Mouse (Mus musculus) MEL (cell line): ENCODE data around the gene Hoxc4. TPM values are rescaled to one million over a fixed set of nuclear protein-coding genes. Genes with fewer than 3 reads are reported as not detected.

Experiments used
- DNase-seq: peaks from one replicate; pipeline ENCODE4 v3.0.0; 2011; ENCODE audit warnings: low read depth, low spot score
- H3K27ac ChIP-seq: 2 replicates; pipeline ENCODE4 v1.5.1; 2012; ENCODE audit warnings: low read depth, mild to moderate bottlenecking, control low read depth, low read length, moderate library complexity; ENCODE audit not compliant: control insufficient read depth
- H3K27me3 ChIP-seq, 2 experiments: fragments of 150-350 bp in 1 of 2; sonication (generic) in 1 of 2; 2 replicates each; pipeline ENCODE4 v1.6.1; 2012; ENCODE audit warnings: low read length in 2 of 2, mild to moderate bottlenecking in 2 of 2, improper control_type of control experiment in 1 of 2, moderate library complexity in 1 of 2; ENCODE audit not compliant: insufficient read depth in 2 of 2, control insufficient read depth in 1 of 2
- H3K36me3 ChIP-seq, 2 experiments: 2 replicates each; pipeline ENCODE4 v1.6.1; 2012 to 2014; ENCODE audit warnings: low read length in 2 of 2, improper control_type of control experiment in 1 of 2, inconsistent platforms in 1 of 2, mild to moderate bottlenecking in 1 of 2; ENCODE audit not compliant: insufficient read depth in 2 of 2, control insufficient read depth in 1 of 2
- H3K4me1 ChIP-seq, 2 experiments: fragments of 150-350 bp in 1 of 2; sonication (generic) in 1 of 2; 2 replicates each; pipeline ENCODE4 v1.6.1; 2012; ENCODE audit warnings: low read length in 2 of 2, improper control_type of control experiment in 1 of 2, mild to moderate bottlenecking in 1 of 2; ENCODE audit not compliant: insufficient read depth in 2 of 2, control insufficient read depth in 1 of 2
- H3K4me3 ChIP-seq, 2 experiments: fragments of 150-350 bp in 1 of 2; sonication (generic) in 1 of 2; 2 replicates each; pipeline ENCODE4 v1.5.1; 2012; ENCODE audit warnings: low read depth in 2 of 2, low read length in 2 of 2, mild to moderate bottlenecking in 2 of 2, moderate library complexity in 2 of 2, control low read depth in 1 of 2, improper control_type of control experiment in 1 of 2; ENCODE audit not compliant: control insufficient read depth in 1 of 2, insufficient read depth in 1 of 2
- H3K79me2 ChIP-seq: 2 replicates; pipeline ENCODE4 v1.6.1; 2012; ENCODE audit warnings: mild to moderate bottlenecking, low read length, moderate library complexity; ENCODE audit not compliant: control insufficient read depth, poor library complexity, insufficient read depth
- H3K9ac ChIP-seq: 2 replicates; pipeline ENCODE4 v1.6.1; 2012; ENCODE audit warnings: low read depth, mild to moderate bottlenecking, control low read depth, low read length, moderate library complexity; ENCODE audit not compliant: control insufficient read depth, poor library complexity, severe bottlenecking
- H3K9me3 ChIP-seq: fragments of 150-350 bp; sonication (generic); replicated peaks from 2 replicates; pipeline ENCODE4 v1.6.1; 2012; ENCODE audit warnings: mild to moderate bottlenecking, low read length, improper control_type of control experiment, moderate library complexity; ENCODE audit not compliant: insufficient read depth
- BHLHE40 ChIP-seq: IDR thresholded peaks from 2 replicates; pipeline ENCODE4 v1.6.1; 2012; ENCODE audit warnings: low read depth, mild to moderate bottlenecking, inconsistent platforms, low read length, improper control_type of control experiment, borderline replicate concordance
- CHD1 ChIP-seq: IDR thresholded peaks from 2 replicates; pipeline ENCODE4 v1.6.1; 2012; ENCODE audit warnings: low read depth, mild to moderate bottlenecking, inconsistent platforms, low read length, improper control_type of control experiment
- CHD2 ChIP-seq: IDR thresholded peaks from 2 replicates; pipeline ENCODE4 v1.6.1; 2011; ENCODE audit warnings: low read length, improper control_type of control experiment
- ELF1 ChIP-seq: IDR thresholded peaks from 2 replicates; pipeline ENCODE4 v1.6.1; 2014; ENCODE audit warnings: low read depth, mild to moderate bottlenecking, inconsistent platforms, low read length, improper control_type of control experiment, moderate library complexity
- ETS1 ChIP-seq: IDR thresholded peaks from 2 replicates; pipeline ENCODE4 v1.6.1; 2012; ENCODE audit warnings: low read depth, mild to moderate bottlenecking, inconsistent platforms, low read length, improper control_type of control experiment, moderate library complexity
- GABPA ChIP-seq: IDR thresholded peaks from 2 replicates; pipeline ENCODE4 v1.6.1; 2012; ENCODE audit warnings: low read depth, mild to moderate bottlenecking, inconsistent platforms, low read length, improper control_type of control experiment, moderate library complexity
- GATA1 ChIP-seq: IDR thresholded peaks from 2 replicates; pipeline ENCODE4 v1.6.1; 2011; ENCODE audit warnings: low read depth, low read length, improper control_type of control experiment
- HCFC1 ChIP-seq: IDR thresholded peaks from 2 replicates; pipeline ENCODE4 v1.6.1; 2012; ENCODE audit warnings: low read depth, mild to moderate bottlenecking, inconsistent platforms, low read length, improper control_type of control experiment, moderate library complexity
- JUND ChIP-seq: IDR thresholded peaks from 2 replicates; pipeline ENCODE4 v1.6.1; 2011; ENCODE audit warnings: low read depth, mild to moderate bottlenecking, improper control_type of control experiment, low read length
- KAT2A ChIP-seq: conservative IDR thresholded peaks from 2 replicates; pipeline ENCODE4 v1.6.1; 2012; ENCODE audit warnings: low read depth, low read length, improper control_type of control experiment, inconsistent platforms
- MYB ChIP-seq: IDR thresholded peaks from 2 replicates; pipeline ENCODE4 v1.6.1; 2011; ENCODE audit warnings: mild to moderate bottlenecking, low read depth, low read length, improper control_type of control experiment
- NELFE ChIP-seq: IDR thresholded peaks from 2 replicates; pipeline ENCODE4 v1.6.1; 2011; ENCODE audit warnings: low read depth, low read length, improper control_type of control experiment
- POLR2AphosphoS2 ChIP-seq: IDR thresholded peaks from 2 replicates; pipeline ENCODE4 v1.6.1; 2011; ENCODE audit warnings: low read length, improper control_type of control experiment
- POLR2AphosphoS5 ChIP-seq: IDR thresholded peaks from 2 replicates; pipeline ENCODE4 v1.6.1; 2012; ENCODE audit warnings: low read depth, borderline replicate concordance, mild to moderate bottlenecking, inconsistent platforms, low read length, moderate library complexity, mixed read lengths
- RAD21 ChIP-seq: IDR thresholded peaks from 2 replicates; pipeline ENCODE4 v1.6.1; 2011; ENCODE audit warnings: mild to moderate bottlenecking, low read depth, low read length, improper control_type of control experiment
- RCOR1 ChIP-seq: IDR thresholded peaks from 2 replicates; pipeline ENCODE4 v1.6.1; 2012; ENCODE audit warnings: low read depth, mild to moderate bottlenecking, inconsistent platforms, low read length, improper control_type of control experiment
- SIN3A ChIP-seq: IDR thresholded peaks from 2 replicates; pipeline ENCODE4 v1.6.1; 2012; ENCODE audit warnings: low read length, improper control_type of control experiment, inconsistent platforms
- TBP ChIP-seq: IDR thresholded peaks from 2 replicates; pipeline ENCODE4 v1.8.0; 2011; ENCODE audit warnings: low read depth, low read length, improper control_type of control experiment
- USF2 ChIP-seq, 2 experiments: IDR thresholded peaks; 2 replicates each; pipeline ENCODE4 v1.6.1; 2011 to 2012; ENCODE audit warnings: improper control_type of control experiment in 2 of 2, low read length in 2 of 2, borderline replicate concordance in 1 of 2, inconsistent platforms in 1 of 2, low read depth in 1 of 2, mild to moderate bottlenecking in 1 of 2; ENCODE audit not compliant: insufficient read depth in 1 of 2
- ZKSCAN1 ChIP-seq: IDR thresholded peaks from 2 replicates; pipeline ENCODE4 v1.6.1; 2012; ENCODE audit warnings: low read depth, mild to moderate bottlenecking, inconsistent platforms, low read length, improper control_type of control experiment, moderate library complexity
- ZMIZ1 ChIP-seq: IDR thresholded peaks from 2 replicates; pipeline ENCODE4 v1.6.1; 2012; ENCODE audit warnings: low read depth, mild to moderate bottlenecking, inconsistent platforms, low read length, improper control_type of control experiment, moderate library complexity
- ZNF384 ChIP-seq: IDR thresholded peaks from 2 replicates; pipeline ENCODE4 v1.6.1; 2012; ENCODE audit warnings: low read depth, mild to moderate bottlenecking, inconsistent platforms, low read length, improper control_type of control experiment
- polyA plus RNA-seq, 2 experiments: library from polyadenylated mRNA; stranded (reverse) in 1 of 2; unstranded in 1 of 2; fragments of >175 nt in 1 of 2; fragments of >200 nt in 1 of 2; gene quantifications; 2 replicates each; pipeline versions ENCODE4 v1.2.1 to v1.2.4; 2012; ENCODE audit warnings: low replicate concordance in 2 of 2, low read depth in 1 of 2; ENCODE audit not compliant: insufficient read length in 2 of 2, insufficient read depth in 1 of 2, missing spikeins in 1 of 2
- total RNA-seq: library from RNA; depleted of rRNA; stranded (reverse); fragments of 300-350 nt; gene quantifications from 2 replicates; pipeline ENCODE4 v1.2.3, GENCODE M21; 2012

The Hoxc4 gene
- total and polyA plus RNA-seq, 3 experiments = 2.6 to 9.4 TPM; not detected in 1

DNA sequence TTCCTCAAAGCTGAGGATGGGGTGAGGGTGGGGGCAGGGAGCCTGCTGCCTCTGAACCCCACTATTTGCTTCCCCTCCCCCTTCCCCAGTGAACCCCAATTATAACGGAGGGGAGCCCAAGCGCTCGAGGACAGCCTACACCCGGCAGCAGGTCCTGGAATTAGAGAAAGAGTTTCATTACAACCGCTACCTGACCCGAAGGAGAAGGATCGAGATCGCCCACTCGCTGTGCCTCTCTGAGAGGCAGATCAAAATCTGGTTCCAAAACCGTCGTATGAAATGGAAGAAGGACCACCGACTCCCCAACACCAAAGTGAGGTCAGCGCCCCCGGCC lies 16.8 kb downstream of the Hoxc4 start:
- peak overlapping the region; percentile 38 for H3K27ac ChIP-seq
- peak; percentile 64 for DNase-seq
- no peaks in the 10 kb centered on the region for H3K27me3 ChIP-seq
- peak overlapping the region; percentile 62 for H3K9ac ChIP-seq
- no peaks in the 10 kb centered on the region for H3K9me3 ChIP-seq
- H3K79me2 ChIP-seq = peaks cover 9% of the 10 kb centered on the region
- H3K4me3 ChIP-seq = peak overlapping the region; percentile 54 to 69
- H3K36me3 ChIP-seq = peaks cover 0 to 4% of the 10 kb centered on the region in 2 experiments; a peak in 2 of 4 replicates
- TF ChIP-seq CHD2 (peak; percentile 35), RAD21 (no peak), GABPA (no peak)
- H3K4me1 ChIP-seq = peaks cover 0 to 9% of the 10 kb centered on the region in 2 experiments; a peak in 3 of 4 replicates

DNA sequence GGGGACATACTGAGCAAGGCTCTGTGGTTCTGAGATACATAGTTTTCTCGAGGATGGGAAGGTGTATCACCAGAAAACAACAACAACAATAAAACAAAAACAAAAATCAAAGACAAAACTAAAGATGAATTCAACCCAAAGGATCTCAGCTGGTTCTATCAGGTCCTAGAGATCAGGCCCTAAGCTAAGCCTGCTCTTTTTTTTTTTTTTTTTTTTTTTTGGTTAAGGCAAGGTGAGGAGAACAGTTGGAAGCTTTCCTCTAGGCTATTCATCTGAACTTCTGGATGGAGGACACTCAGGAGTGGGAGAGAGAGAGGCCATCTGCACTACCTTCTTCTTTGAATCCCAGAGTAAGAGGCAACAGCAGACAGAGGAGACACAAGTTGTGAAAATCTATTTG lies 18.8 kb downstream of the Hoxc4 start:
- peaks cover 9% of the 10 kb centered on the region for H3K79me2 ChIP-seq
- TF ChIP-seq ZNF384 (peak; percentile 79), TBP (no peak)
- TF ChIP-seq, all 39 proteins: peak for 1
- no peak overlapping the region for H3K9ac ChIP-seq
- peaks cover 0 to 6% of the 10 kb centered on the region in 2 experiments; a peak in 2 of 4 replicates for H3K36me3 ChIP-seq
- H3K4me3 ChIP-seq = no peak overlapping the region
- DNase-seq = no peak
- no peak overlapping the region for H3K27ac ChIP-seq
- no peaks in the 10 kb centered on the region for H3K27me3 ChIP-seq
- no peaks in the 10 kb centered on the region for H3K9me3 ChIP-seq
- H3K4me1 ChIP-seq = peaks cover 0 to 18% of the 10 kb centered on the region in 2 experiments; a peak in 3 of 4 replicates

DNA sequence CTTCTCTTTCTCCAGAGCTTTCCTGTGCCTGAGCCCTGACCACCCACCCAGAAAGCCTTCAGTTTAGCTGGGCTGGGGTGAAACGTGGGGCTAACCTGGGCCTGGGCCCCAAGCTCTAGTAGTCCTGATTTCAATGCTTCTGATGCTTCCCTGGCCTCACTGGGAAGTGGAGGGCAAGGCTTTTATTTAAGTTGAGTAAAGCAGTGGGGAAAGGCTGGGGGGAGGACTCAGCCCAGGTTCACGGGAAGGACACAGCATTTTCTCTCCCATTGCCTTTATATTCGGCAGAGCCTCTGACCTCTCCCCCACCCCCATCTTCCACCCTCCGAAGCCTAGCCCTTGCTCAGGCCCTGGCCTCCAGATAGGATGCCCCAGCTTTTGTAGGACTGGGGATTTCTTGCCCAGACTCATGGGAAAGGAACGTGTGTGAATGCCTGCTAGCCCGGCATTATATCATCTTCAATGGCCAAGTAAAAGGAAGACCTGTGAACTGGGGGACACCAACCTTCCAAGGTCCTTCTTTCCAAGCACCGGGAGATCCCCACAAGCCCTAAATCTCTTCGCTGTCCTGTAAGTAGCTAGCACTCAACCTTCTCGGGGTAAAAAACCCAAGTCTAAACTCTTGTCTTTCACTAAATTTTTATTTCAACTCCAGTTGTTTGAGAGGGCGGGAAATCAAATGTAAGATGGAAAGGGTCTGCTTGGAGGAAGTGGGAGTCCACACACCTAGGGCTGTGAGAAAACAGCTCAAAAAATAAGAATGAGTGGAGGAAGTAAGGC lies 20.2 kb downstream of the Hoxc4 start:
- Histone ChIP-seq H3K27me3 (no peaks in the 10 kb centered on the region), H3K36me3 (peaks cover 0 to 6% of the 10 kb centered on the region in 2 experiments; a peak in 2 of 4 replicates), H3K4me1 (peaks cover 0 to 10% of the 10 kb centered on the region in 2 experiments; a peak in 2 of 4 replicates), H3K27ac (no peak overlapping the region), H3K9me3 (no peaks in the 10 kb centered on the region), H3K79me2 (peaks cover 9% of the 10 kb centered on the region), H3K4me3 (no peak overlapping the region), H3K9ac (no peak overlapping the region)
- DNase-seq = no peak
- no peak for TF ChIP-seq RCOR1
- TF ChIP-seq RAD21 = no peak
- TF ChIP-seq POLR2AphosphoS5 = no peak
- no peak for TF ChIP-seq ETS1
- no peak for TF ChIP-seq CHD1
- TF ChIP-seq ZMIZ1 = no peak
- TF ChIP-seq USF2 (IDR thresholded peaks at IDR 0.05; ENCODE audit: borderline replicate concordance in 1 of 2, insufficient read depth in 1 of 2, low read depth in 1 of 2, low read length in 2 of 2) = no peak
- TF ChIP-seq HCFC1 = no peak
- no peak for TF ChIP-seq POLR2AphosphoS2
- no peak for TF ChIP-seq NELFE
- TF ChIP-seq SIN3A = no peak
- no peak for TF ChIP-seq KAT2A
- TF ChIP-seq MYB = no peak
- TF ChIP-seq ELF1 = no peak
- TF ChIP-seq JUND = no peak
- no peak for TF ChIP-seq BHLHE40
- TF ChIP-seq GATA1 = no peak
- no peak for TF ChIP-seq ZNF384
- no peak for TF ChIP-seq ZKSCAN1
- TF ChIP-seq GABPA = no peak
